Mouse (Mus musculus) neutrophil, adult 59 days (primary cell): ENCODE data around the gene Wdr45b. TPM values are rescaled to one million over a fixed set of nuclear protein-coding genes. Genes with fewer than 3 reads are reported as not detected.

ENCODE experiments used
- total RNA-seq, 2 experiments: library from RNA; stranded (reverse); gene quantifications; 1 replicate in 1 of 2; 2 replicates in 1 of 2; pipeline ENCODE4 v1.2.4; 2023

Gene Wdr45b
- total RNA-seq, result 10 to 100 TPM; 61.1 to 75.8 TPM

GRCm38 (mm10) chr11:121354091-121354707 is at the start of gene Wdr45b:
Gene Wdr45b, minus strand, starts transcription at chr11:121354445.

GRCm38 (mm10) chr11:121387750-121388553 is 33.7 kb upstream of the Wdr45b start, which contains the start of gene Rab40b:
Gene Rab40b, minus strand, starts transcription at chr11:121388251.

Other genes with a start within 250 kb of the Wdr45b start
- gene Tex19.2, start 235.8 kb downstream of the Wdr45b start, total RNA-seq, result not detected
- not detected for gene Tex19.1, start 208.3 kb downstream of the Wdr45b start, total RNA-seq
- not detected for gene Uts2r, start 194.2 kb downstream of the Wdr45b start, total RNA-seq
- gene Hexdc, start 150.0 kb downstream of the Wdr45b start, total RNA-seq, result 1 to 10 TPM; 2.6 to 4.0 TPM
- gene Ogfod3, start 149.7 kb downstream of the Wdr45b start, total RNA-seq, result 1 to 10 TPM; 3.2 to 3.7 TPM
- gene Cybc1, start 125.1 kb downstream of the Wdr45b start, total RNA-seq, result 10 to 100 TPM; 59.7 to 60.7 TPM
- gene Narf, start 117.2 kb downstream of the Wdr45b start, total RNA-seq, result 10 to 100 TPM; 40.3 to 41.0 TPM
- 10 to 100 TPM; 23.2 to 27.1 TPM for gene Foxk2, start 94.5 kb downstream of the Wdr45b start, total RNA-seq
- gene Rab40b, start 33.8 kb upstream of the Wdr45b start, total RNA-seq, result not detected
- 1 to 10 TPM; 5.6 to 7.7 TPM for gene Fn3krp, start 67.0 kb upstream of the Wdr45b start, total RNA-seq
- gene Fn3k, start 80.5 kb upstream of the Wdr45b start, total RNA-seq, result 1 to 10 TPM in 1 of 2 experiments, under 1 TPM in 1; 0.86 to 2.5 TPM
- gene Tbcd, start 97.5 kb upstream of the Wdr45b start, total RNA-seq, result 10 to 100 TPM; 20.7 to 22.4 TPM
- under 1 TPM in 1 of 2 experiments, not detected in 1; 0.29 TPM for gene Zfp750, start 164.9 kb upstream of the Wdr45b start, total RNA-seq